Mouse (Mus musculus): Measurements from ENCODE around the gene Xpnpep1. TPM values are rescaled to one million over a fixed set of nuclear protein-coding genes. Genes with fewer than 3 reads are reported as not detected.
A peak's percentile ranks its signal among the peaks of the same experiment; 100 is the strongest.

The Xpnpep1 gene
- polyA plus RNA-seq, 1 experiment from 2014 or later: 160 TPM

DNA sequence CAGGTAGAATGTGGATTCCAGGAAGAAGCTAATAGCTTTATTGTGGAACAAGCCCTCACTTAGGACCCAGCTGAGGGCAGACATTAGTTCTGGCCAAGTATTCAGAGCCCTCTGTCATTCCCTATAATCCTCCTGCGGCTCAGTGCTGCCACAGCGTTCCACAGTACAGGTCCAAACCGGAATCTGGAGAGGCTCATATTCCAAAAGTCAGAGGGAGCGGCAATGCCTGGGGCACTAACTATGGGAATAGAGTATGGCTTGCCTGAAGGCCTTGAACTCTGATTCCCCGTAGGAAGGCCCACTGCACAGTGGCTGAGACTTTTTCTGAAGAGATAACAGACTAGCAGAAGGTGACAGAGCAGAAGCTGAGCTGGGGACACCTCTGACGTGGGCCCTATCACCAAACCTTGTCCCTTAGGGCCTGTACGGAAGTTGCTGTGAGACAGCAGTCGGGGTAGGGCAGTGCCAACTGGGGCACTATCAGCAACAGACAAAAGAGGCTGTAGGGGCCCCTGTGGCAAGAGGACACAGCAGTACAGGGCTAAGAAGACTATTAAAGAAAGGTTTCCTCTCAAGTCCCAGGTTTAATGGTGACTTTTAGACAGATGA lies 18.8 kb upstream of the Xpnpep1 start:
- Histone ChIP-seq H3K4me3 (replicated peaks; ENCODE audit: low read length) (no peak overlapping the region), H3K4me2 (ENCODE audit: low read depth, low read length) (no peak overlapping the region), H3K9me3 (replicated peaks; ENCODE audit: control insufficient read depth, low read length) (no peaks in the 10 kb centered on the region), H3K4me1 (ENCODE audit: control insufficient read depth, insufficient read depth, low read length) (peaks cover 7% of the 10 kb centered on the region), H3K27ac (ENCODE audit: low read length) (peak overlapping the region; percentile 80), H3K27me3 (ENCODE audit: control insufficient read depth, insufficient read depth, low read length) (no peaks in the 10 kb centered on the region), H3K9ac (ENCODE audit: low read length) (0 out of 2 replicates have a peak overlapping the region, but pooled peaks have one; percentile 0), H3K36me3 (ENCODE audit: control insufficient read depth, insufficient read depth, low read length) (no peaks in the 10 kb centered on the region)
- peak; percentile 61 for ATAC-seq (ENCODE audit: insufficient read depth, low FRiP score)
- 65% methylated on average over 8 of the region's 8 CpGs for WGBS

DNA sequence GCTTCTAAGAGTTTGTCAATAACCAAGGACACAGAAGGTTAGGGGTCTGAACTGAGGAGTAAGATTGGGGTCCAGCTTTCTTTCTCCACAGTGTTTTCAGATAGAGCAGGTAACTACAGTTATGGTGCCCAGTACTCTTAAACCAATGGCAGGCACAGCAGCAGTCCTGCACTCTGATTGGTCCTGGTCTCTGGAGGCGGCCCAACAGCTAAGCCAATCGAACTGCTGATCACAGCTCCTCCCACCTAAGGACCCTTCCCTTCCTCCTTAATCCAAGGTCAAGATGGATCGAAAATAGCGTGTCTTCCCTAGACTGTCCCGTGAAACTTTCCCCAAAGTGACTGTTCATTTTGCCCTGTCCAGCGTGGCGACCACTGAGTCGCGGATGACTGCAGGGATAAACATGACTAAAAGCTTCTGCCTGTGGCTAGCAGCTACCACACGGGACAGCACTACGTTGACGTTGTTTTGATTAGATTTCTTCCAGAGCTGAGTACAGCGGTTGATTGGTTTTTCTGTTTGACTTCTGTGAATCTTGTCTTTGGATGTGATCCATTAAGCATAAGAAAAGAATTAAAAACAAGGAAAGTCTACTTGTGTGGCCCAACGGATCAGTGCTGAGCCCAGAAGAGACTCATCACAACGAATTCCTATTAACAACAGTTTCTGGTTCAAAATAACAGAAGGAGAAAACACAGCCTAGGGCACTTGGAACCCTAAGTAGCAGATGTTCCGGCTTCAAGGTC lies 18.1 kb upstream of the Xpnpep1 start:
- Histone ChIP-seq H3K27me3 (ENCODE audit: control insufficient read depth, insufficient read depth, low read length) (no peaks in the 10 kb centered on the region), H3K27ac (ENCODE audit: low read length) (peak overlapping the region; percentile 80), H3K9ac (ENCODE audit: low read length) (no peak overlapping the region), H3K4me2 (ENCODE audit: low read depth, low read length) (no peak overlapping the region), H3K4me3 (replicated peaks; ENCODE audit: low read length) (no peak overlapping the region), H3K36me3 (ENCODE audit: control insufficient read depth, insufficient read depth, low read length) (no peaks in the 10 kb centered on the region), H3K9me3 (replicated peaks; ENCODE audit: control insufficient read depth, low read length) (no peaks in the 10 kb centered on the region), H3K4me1 (ENCODE audit: control insufficient read depth, insufficient read depth, low read length) (peaks cover 7% of the 10 kb centered on the region)
- peak; percentile 23; the same call in 1 of the 2 replicates for ATAC-seq (ENCODE audit: insufficient read depth, low FRiP score)
- 69% methylated on average over 16 of the region's 16 CpGs for WGBS

DNA sequence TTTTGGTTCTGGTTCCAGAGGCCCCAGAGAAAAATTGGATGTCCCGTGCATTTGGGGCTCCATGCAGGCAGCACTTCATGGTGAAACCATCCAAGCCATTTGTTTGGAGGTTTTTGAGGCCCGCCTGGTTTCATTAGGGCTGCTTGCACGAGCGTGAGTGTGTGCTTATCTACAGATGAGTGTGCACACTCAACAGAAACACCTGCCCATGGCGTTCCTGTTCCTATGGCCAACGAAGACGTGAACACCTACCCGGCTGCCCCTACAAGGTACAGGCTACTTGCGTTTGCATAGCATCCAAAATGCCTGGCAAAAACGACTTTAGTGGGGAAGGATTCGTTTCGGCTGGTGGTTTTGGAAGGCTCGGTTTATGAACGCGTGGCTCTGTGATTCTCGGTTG lies 13.3 kb upstream of the Xpnpep1 start:
- no peak overlapping the region for H3K4me3 ChIP-seq (replicated peaks; ENCODE audit: low read length)
- ATAC-seq (ENCODE audit: insufficient read depth, low FRiP score): no peak
- no peak overlapping the region for H3K27ac ChIP-seq (ENCODE audit: low read length)
- 0 out of 2 replicates have a peak, but pooled peaks cover 4% of the 10 kb centered on the region for H3K4me1 ChIP-seq (ENCODE audit: control insufficient read depth, insufficient read depth, low read length)
- H3K27me3 ChIP-seq (ENCODE audit: control insufficient read depth, insufficient read depth, low read length): no peaks in the 10 kb centered on the region
- H3K4me2 ChIP-seq (ENCODE audit: low read depth, low read length): no peak overlapping the region
- WGBS: 89% methylated on average over 16 of the region's 16 CpGs
- H3K9me3 ChIP-seq (replicated peaks; ENCODE audit: control insufficient read depth, low read length): 0 out of 2 replicates have a peak, but pooled peaks cover 5% of the 10 kb centered on the region
- no peaks in the 10 kb centered on the region for H3K36me3 ChIP-seq (ENCODE audit: control insufficient read depth, insufficient read depth, low read length)
- no peak overlapping the region for H3K9ac ChIP-seq (ENCODE audit: low read length)

DNA sequence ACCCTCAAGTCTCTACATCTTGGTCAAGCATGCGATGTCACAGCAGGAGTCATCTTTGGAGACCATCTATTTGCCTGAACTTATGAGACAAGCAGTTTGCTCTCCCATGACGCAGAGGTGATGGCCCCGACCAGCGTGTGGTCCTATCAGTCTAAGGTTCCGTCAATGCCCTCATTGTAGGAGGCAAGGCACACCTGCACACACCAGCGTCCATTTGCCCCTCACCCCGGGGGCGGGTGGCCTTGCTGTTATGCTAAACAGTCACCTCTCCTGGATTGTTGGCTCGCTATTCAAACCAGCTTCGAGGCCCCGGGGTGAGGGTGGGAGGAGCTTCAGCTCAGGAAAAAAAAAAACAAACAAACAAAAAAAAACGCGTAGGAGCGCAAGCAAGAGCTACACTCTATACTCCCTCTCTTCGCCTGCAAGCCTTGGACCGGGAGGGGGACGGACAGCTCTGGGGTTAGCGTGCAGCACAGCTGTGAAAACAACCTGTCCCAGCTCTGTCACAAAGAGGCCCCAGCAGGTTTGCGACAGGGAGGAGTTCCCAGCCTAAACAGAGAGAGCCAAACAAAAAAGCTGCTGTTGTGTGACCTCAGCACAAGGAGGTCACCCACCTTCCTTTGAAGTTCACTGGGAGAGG lies 12.1 kb upstream of the Xpnpep1 start:
- 0 out of 2 replicates have a peak, but pooled peaks cover 4% of the 10 kb centered on the region for H3K4me1 ChIP-seq (ENCODE audit: control insufficient read depth, insufficient read depth, low read length)
- no peak overlapping the region for H3K9ac ChIP-seq (ENCODE audit: low read length)
- no peak overlapping the region for H3K27ac ChIP-seq (ENCODE audit: low read length)
- H3K36me3 ChIP-seq (ENCODE audit: control insufficient read depth, insufficient read depth, low read length): no peaks in the 10 kb centered on the region
- ATAC-seq (ENCODE audit: insufficient read depth, low FRiP score): no peak
- H3K4me3 ChIP-seq (replicated peaks; ENCODE audit: low read length): no peak overlapping the region
- H3K27me3 ChIP-seq (ENCODE audit: control insufficient read depth, insufficient read depth, low read length): no peaks in the 10 kb centered on the region
- 39% methylated on average over 19 of the region's 19 CpGs for WGBS
- H3K9me3 ChIP-seq (replicated peaks; ENCODE audit: control insufficient read depth, low read length): 0 out of 2 replicates have a peak, but pooled peaks cover 5% of the 10 kb centered on the region
- H3K4me2 ChIP-seq (ENCODE audit: low read depth, low read length): peak overlapping the region; percentile 27

DNA sequence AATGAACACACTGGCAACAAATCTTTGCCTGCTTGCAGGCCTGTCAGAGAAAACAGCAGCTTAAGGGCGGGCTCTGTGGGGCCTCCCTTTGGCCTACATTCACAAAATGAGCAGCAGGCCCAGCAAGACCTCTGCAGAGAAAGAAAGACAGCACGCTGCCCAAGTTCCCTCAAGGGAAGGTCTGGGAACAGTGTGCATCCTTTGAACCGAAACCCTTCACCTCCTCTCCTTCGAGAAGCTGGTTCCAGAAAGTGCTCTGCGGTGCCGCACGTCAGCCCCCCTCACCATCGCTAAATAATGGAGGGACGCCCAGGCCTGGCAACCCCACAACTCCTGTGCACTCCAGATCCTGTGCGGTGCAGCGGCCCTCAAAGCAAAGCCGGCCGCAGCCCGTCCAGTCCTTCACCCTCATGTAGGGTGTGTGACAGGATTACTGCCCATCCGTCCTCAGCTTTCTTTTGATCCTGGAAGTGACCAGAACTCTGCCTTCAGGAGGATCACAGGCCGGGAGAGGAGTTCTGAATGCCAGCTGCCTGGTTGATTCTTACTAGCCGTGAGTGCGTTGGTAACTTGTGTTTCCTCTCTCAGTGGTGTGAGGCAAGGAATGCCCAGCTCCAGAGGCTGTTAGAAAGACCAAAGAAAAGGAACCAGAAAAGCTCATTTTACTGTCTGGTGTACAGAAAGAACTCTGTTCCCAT lies 11.4 kb upstream of the Xpnpep1 start:
- no peak overlapping the region for H3K27ac ChIP-seq (ENCODE audit: low read length)
- 0 out of 2 replicates have a peak, but pooled peaks cover 4% of the 10 kb centered on the region for H3K4me1 ChIP-seq (ENCODE audit: control insufficient read depth, insufficient read depth, low read length)
- H3K9ac ChIP-seq (ENCODE audit: low read length): peak overlapping the region; percentile 47; the same call in 1 of the 2 replicates
- 0 out of 2 replicates have a peak, but pooled peaks cover 5% of the 10 kb centered on the region for H3K9me3 ChIP-seq (replicated peaks; ENCODE audit: control insufficient read depth, low read length)
- no peak overlapping the region for H3K4me3 ChIP-seq (replicated peaks; ENCODE audit: low read length)
- no peak for ATAC-seq (ENCODE audit: insufficient read depth, low FRiP score)
- no peaks in the 10 kb centered on the region for H3K36me3 ChIP-seq (ENCODE audit: control insufficient read depth, insufficient read depth, low read length)
- 79% methylated on average over 18 of the region's 18 CpGs for whole genome bisulfite sequencing
- no peak overlapping the region for H3K4me2 ChIP-seq (ENCODE audit: low read depth, low read length)
- H3K27me3 ChIP-seq (ENCODE audit: control insufficient read depth, insufficient read depth, low read length): no peaks in the 10 kb centered on the region

DNA sequence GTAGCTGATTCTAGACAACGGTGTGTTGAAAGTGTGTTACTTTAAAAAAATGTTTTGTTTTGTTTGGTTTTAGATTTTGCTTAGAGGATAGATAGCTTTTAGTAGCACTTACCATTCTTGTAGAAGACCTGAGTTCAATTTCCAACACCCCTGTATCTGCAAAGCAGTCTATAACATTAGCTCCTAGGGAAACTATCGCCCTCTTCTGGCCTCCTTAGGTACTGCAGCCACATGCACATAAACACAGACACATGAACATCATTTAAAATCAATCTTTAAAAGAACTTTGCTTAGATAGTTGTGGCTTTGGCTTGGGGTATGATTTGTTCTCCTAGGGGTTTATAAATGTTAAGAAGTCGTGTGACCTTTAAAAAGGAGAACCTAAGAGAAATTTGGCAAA lies 10.1 kb upstream of the Xpnpep1 start:
- no peak overlapping the region for H3K4me3 ChIP-seq (replicated peaks; ENCODE audit: low read length)
- no peak for ATAC-seq (ENCODE audit: insufficient read depth, low FRiP score)
- H3K4me2 ChIP-seq (ENCODE audit: low read depth, low read length): no peak overlapping the region
- no peaks in the 10 kb centered on the region for H3K36me3 ChIP-seq (ENCODE audit: control insufficient read depth, insufficient read depth, low read length)
- 0 out of 2 replicates have a peak, but pooled peaks cover 5% of the 10 kb centered on the region for H3K9me3 ChIP-seq (replicated peaks; ENCODE audit: control insufficient read depth, low read length)
- 0 out of 2 replicates have a peak, but pooled peaks cover 4% of the 10 kb centered on the region for H3K4me1 ChIP-seq (ENCODE audit: control insufficient read depth, insufficient read depth, low read length)
- 80% methylated on average over 3 of the region's 3 CpGs for WGBS
- no peak overlapping the region for H3K27ac ChIP-seq (ENCODE audit: low read length)
- H3K27me3 ChIP-seq (ENCODE audit: control insufficient read depth, insufficient read depth, low read length): no peaks in the 10 kb centered on the region
- no peak overlapping the region for H3K9ac ChIP-seq (ENCODE audit: low read length)

DNA sequence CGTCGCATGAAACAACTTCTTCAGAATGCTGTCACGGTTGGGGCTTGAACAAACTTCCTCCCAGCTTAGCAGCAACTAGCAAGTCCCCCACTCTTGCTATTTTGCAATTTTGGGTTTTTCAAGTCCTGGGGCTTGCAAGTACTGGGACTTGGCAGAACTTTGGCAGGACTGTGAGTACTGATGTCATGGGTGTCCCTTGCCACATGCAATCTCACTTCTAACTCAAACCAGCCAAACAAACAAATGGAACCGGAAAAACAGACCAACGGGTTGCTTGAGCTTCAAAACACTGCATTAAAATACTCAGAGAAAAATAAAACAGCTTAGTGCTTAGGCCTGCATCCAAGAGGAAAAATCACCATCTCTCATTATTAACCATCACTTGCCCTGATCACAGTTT lies 7.2 kb upstream of the Xpnpep1 start:
- H3K4me3 ChIP-seq (replicated peaks; ENCODE audit: low read length): no peak overlapping the region
- H3K9ac ChIP-seq (ENCODE audit: low read length): no peak overlapping the region
- H3K4me2 ChIP-seq (ENCODE audit: low read depth, low read length): no peak overlapping the region
- no peak for ATAC-seq (ENCODE audit: insufficient read depth, low FRiP score)
- H3K36me3 ChIP-seq (ENCODE audit: control insufficient read depth, insufficient read depth, low read length): no peaks in the 10 kb centered on the region
- peak overlapping the region; percentile 53; the same call in 1 of the 2 replicates for H3K27ac ChIP-seq (ENCODE audit: low read length)
- 58% methylated on average over 5 of the region's 5 CpGs for WGBS
- H3K9me3 ChIP-seq (replicated peaks; ENCODE audit: control insufficient read depth, low read length): 0 out of 2 replicates have a peak, but pooled peaks cover 5% of the 10 kb centered on the region
- H3K27me3 ChIP-seq (ENCODE audit: control insufficient read depth, insufficient read depth, low read length): no peaks in the 10 kb centered on the region
- peaks cover 7% of the 10 kb centered on the region; the same call in 1 of the 2 replicates for H3K4me1 ChIP-seq (ENCODE audit: control insufficient read depth, insufficient read depth, low read length)

DNA sequence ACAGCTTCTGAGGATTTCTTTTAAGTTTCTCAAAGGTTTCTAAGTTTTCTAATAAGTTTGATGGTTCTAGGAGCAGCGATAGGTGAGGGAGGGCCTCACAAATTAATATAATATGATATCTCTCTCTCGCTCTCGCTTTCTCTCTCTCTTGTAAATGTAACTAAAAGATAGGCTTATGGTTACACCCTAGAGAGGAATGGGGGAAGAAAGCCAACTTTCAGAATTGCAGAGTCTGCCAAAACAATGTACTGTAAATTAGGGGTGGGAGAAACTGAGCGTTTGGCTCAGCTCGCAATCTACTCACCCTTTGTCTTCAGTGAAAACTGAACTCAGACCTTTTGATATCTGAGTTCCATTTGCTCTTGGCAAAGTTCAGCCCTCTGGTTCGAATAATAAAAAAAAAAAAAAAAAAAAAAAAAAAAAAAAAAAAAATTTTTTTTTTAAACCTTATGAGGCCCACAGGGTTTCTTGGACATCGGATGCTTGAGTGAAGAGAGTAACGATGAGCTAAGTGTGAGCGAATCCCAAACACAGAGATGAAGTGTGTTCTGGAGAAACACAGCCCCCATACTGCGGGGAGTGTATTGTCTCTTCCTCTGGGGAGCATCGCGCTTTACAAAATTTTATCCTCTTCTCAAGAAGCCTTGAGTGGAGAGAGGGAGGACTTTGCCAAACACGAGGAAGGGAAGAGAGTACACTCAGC lies 3.6 kb upstream of the Xpnpep1 start:
- 63% methylated on average over 13 of the region's 13 CpGs for WGBS
- no peaks in the 10 kb centered on the region for H3K36me3 ChIP-seq (ENCODE audit: control insufficient read depth, insufficient read depth, low read length)
- no peaks in the 10 kb centered on the region for H3K27me3 ChIP-seq (ENCODE audit: control insufficient read depth, insufficient read depth, low read length)
- no peaks in the 10 kb centered on the region for H3K9me3 ChIP-seq (replicated peaks; ENCODE audit: control insufficient read depth, low read length)
- ATAC-seq (ENCODE audit: insufficient read depth, low FRiP score): no peak
- no peak overlapping the region for H3K4me2 ChIP-seq (ENCODE audit: low read depth, low read length)
- H3K9ac ChIP-seq (ENCODE audit: low read length): no peak overlapping the region
- no peak overlapping the region for H3K4me3 ChIP-seq (replicated peaks; ENCODE audit: low read length)
- peaks cover 3% of the 10 kb centered on the region; the same call in 1 of the 2 replicates for H3K4me1 ChIP-seq (ENCODE audit: control insufficient read depth, insufficient read depth, low read length)
- peak overlapping the region; percentile 68 for H3K27ac ChIP-seq (ENCODE audit: low read length)
